Mouse (Mus musculus): ENCODE data around the gene Prpsap1. TPM values are rescaled to one million over a fixed set of nuclear protein-coding genes. Genes with fewer than 3 reads are reported as not detected.
A peak's percentile ranks its signal among the peaks of the same experiment; 100 is the strongest.

Gene Prpsap1
- polyA plus RNA-seq, 1 experiment from 2014 or later, result 179 TPM

GRCm38 (mm10) chr11:116435992-116436724 is 57.8 kb downstream of the Prpsap1 start:
- peak overlapping the region; percentile 59 for H3K9ac ChIP-seq
- peak overlapping the region; percentile 91 for H3K4me3 ChIP-seq
- H3K27me3 ChIP-seq, result no peaks in the 10 kb centered on the region
- peaks cover 32% of the 10 kb centered on the region for H3K36me3 ChIP-seq
- peak overlapping the region; percentile 84 for H3K4me2 ChIP-seq (replicated peaks)
- ATAC-seq (ENCODE audit: low FRiP score), result no peak
- H3K27ac ChIP-seq, result peak overlapping the region; percentile 48
- no peaks in the 10 kb centered on the region for H3K9me3 ChIP-seq (replicated peaks)
- WGBS, result 76% methylated on average over 5 of the region's 5 CpGs
- H3K4me1 ChIP-seq, result peaks cover 32% of the 10 kb centered on the region

- H3K27ac ChIP-seq, result peak overlapping the region; percentile 97
- no peak for ATAC-seq (ENCODE audit: low FRiP score)
- 52% methylated on average over 12 of the region's 12 CpGs for WGBS
- H3K4me3 ChIP-seq, result peak overlapping the region; percentile 91
- no peaks in the 10 kb centered on the region for H3K9me3 ChIP-seq (replicated peaks)
- H3K4me1 ChIP-seq, result peaks cover 32% of the 10 kb centered on the region
- H3K27me3 ChIP-seq, result no peaks in the 10 kb centered on the region
- H3K9ac ChIP-seq, result peak overlapping the region; percentile 96
- peak overlapping the region; percentile 84 for H3K4me2 ChIP-seq (replicated peaks)
- peaks cover 32% of the 10 kb centered on the region for H3K36me3 ChIP-seq
Measured at GRCm38 (mm10) chr11:116434967-116435752, 58.8 kb downstream of the Prpsap1 start.

- Histone ChIP-seq H3K36me3 (peaks cover 28% of the 10 kb centered on the region), H3K27ac (peak overlapping the region; percentile 97), H3K4me1 (peaks cover 30% of the 10 kb centered on the region), H3K27me3 (no peaks in the 10 kb centered on the region), H3K9ac (peak overlapping the region; percentile 96), H3K4me3 (peak overlapping the region; percentile 91), H3K4me2 (replicated peaks) (peak overlapping the region; percentile 84), H3K9me3 (replicated peaks) (no peaks in the 10 kb centered on the region)
- peak; percentile 12 for ATAC-seq (ENCODE audit: low FRiP score)
- WGBS, result under 1% methylated on average over 61 of the region's 67 CpGs
Measured at GRCm38 (mm10) chr11:116434287-116434966, 59.6 kb downstream of the Prpsap1 start.

- Histone ChIP-seq H3K9ac (peak within 1 kb of the TSS; percentile 96), H3K4me2 (replicated peaks) (peak within 1 kb of the TSS; percentile 84), H3K4me1 (peaks cover 29% of the 10 kb centered on the region), H3K36me3 (peaks cover 21% of the 10 kb centered on the region), H3K27me3 (no peaks in the 10 kb centered on the region), H3K27ac (peak within 1 kb of the TSS; percentile 97), H3K4me3 (peak within 1 kb of the TSS; percentile 91), H3K9me3 (replicated peaks) (no peaks in the 10 kb centered on the region)
- ATAC-seq (ENCODE audit: low FRiP score), result peak; percentile 98
- WGBS, result 2% methylated on average over 66 of the region's 66 CpGs
Measured at GRCm38 (mm10) chr11:116433356-116434286, 60.4 kb downstream of the Prpsap1 start, which contains the start of gene Ubald2. Gene Ubald2 (plus strand): TSS chr11:116434094.

DNA sequence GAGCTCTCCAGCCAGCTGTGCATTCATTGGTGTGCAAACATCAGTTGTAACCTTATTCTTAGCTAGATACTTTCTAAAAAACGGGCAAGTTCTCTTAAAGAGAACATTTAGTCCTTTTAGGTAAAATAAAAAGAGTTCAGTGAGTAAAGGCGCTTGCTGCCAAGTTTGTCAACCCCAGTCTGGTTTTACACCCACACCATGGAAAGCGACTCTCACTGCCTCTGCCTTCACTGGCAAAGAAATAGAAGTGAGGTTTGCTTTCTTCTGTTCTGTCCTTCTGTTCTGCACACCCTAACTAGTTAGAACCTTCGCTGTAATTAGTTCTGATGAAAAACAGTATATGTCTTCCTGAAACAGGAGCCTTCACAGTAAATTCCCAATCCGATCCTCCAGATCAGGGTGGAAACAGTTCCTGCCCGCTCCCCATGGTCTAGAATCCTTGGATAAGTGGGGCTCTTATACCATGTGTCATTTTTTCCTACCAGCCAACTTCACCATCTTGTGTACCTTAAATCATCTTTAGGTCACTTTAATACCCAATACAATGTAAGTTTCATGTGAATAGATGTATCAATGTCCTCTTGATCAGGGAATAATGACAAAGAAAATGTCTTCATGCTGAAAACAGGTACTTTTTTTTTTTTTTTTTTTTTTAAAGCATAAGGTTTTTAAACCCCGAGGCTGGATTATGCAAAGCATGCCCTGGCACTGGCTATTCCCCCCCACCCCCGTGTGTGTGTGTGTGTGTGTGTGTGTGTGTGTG is 61.2 kb downstream of the Prpsap1 start:
- ATAC-seq (ENCODE audit: low FRiP score), result no peak
- WGBS, result 65% methylated on average over 8 of the region's 8 CpGs
- Histone ChIP-seq H3K27ac (no peak overlapping the region), H3K4me3 (no peak overlapping the region), H3K4me1 (peaks cover 29% of the 10 kb centered on the region), H3K36me3 (peaks cover 21% of the 10 kb centered on the region), H3K9me3 (replicated peaks) (no peaks in the 10 kb centered on the region), H3K9ac (no peak overlapping the region), H3K4me2 (replicated peaks) (0 out of 2 replicates have a peak overlapping the region, but pooled peaks have one; percentile 5), H3K27me3 (no peaks in the 10 kb centered on the region)

DNA sequence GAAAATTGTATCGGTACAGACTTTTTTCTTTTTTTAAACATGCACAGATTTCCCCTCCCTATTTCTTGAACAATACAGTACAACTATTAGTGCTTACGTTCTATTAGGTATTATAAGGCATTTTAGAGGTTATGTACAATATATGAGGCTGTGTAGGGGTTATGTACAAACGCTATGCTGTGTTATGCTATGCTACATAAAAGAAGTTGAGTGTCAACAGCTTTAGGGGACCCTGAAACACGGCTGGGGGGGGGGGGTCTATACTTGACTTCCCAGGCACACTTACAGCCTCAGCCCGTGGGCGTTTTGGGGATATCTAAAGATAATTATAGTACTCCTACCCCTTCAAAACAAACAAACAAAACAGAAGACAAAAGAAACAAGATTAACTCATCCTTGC is 61.9 kb downstream of the Prpsap1 start:
- H3K27ac ChIP-seq, result no peak overlapping the region
- no peaks in the 10 kb centered on the region for H3K27me3 ChIP-seq
- no peak overlapping the region for H3K4me2 ChIP-seq (replicated peaks)
- no peak for ATAC-seq (ENCODE audit: low FRiP score)
- H3K4me3 ChIP-seq, result no peak overlapping the region
- H3K9ac ChIP-seq, result no peak overlapping the region
- 52% methylated on average over 6 of the region's 6 CpGs for WGBS
- H3K36me3 ChIP-seq, result peaks cover 14% of the 10 kb centered on the region
- no peaks in the 10 kb centered on the region for H3K9me3 ChIP-seq (replicated peaks)
- H3K4me1 ChIP-seq, result peaks cover 23% of the 10 kb centered on the region

- peaks cover 17% of the 10 kb centered on the region for H3K4me1 ChIP-seq
- no peak overlapping the region for H3K4me2 ChIP-seq (replicated peaks)
- no peak overlapping the region for H3K9ac ChIP-seq
- no peak overlapping the region for H3K4me3 ChIP-seq
- H3K27me3 ChIP-seq, result no peaks in the 10 kb centered on the region
- H3K36me3 ChIP-seq, result peaks cover 9% of the 10 kb centered on the region
- no peak for ATAC-seq (ENCODE audit: low FRiP score)
- no peak overlapping the region for H3K27ac ChIP-seq
- no peaks in the 10 kb centered on the region for H3K9me3 ChIP-seq (replicated peaks)
- 51% methylated on average over 11 of the region's 11 CpGs for WGBS
Measured at GRCm38 (mm10) chr11:116431428-116432077, 62.4 kb downstream of the Prpsap1 start.

GRCm38 (mm10) chr11:116430723-116431427 is 63.1 kb downstream of the Prpsap1 start:
- Histone ChIP-seq H3K27ac (no peak overlapping the region), H3K27me3 (no peaks in the 10 kb centered on the region), H3K4me3 (no peak overlapping the region), H3K9me3 (replicated peaks) (no peaks in the 10 kb centered on the region), H3K4me1 (peaks cover 10% of the 10 kb centered on the region), H3K36me3 (peaks cover 2% of the 10 kb centered on the region), H3K9ac (no peak overlapping the region), H3K4me2 (replicated peaks) (no peak overlapping the region)
- WGBS, result 43% methylated on average over 22 of the region's 22 CpGs
- no peak for ATAC-seq (ENCODE audit: low FRiP score)

DNA sequence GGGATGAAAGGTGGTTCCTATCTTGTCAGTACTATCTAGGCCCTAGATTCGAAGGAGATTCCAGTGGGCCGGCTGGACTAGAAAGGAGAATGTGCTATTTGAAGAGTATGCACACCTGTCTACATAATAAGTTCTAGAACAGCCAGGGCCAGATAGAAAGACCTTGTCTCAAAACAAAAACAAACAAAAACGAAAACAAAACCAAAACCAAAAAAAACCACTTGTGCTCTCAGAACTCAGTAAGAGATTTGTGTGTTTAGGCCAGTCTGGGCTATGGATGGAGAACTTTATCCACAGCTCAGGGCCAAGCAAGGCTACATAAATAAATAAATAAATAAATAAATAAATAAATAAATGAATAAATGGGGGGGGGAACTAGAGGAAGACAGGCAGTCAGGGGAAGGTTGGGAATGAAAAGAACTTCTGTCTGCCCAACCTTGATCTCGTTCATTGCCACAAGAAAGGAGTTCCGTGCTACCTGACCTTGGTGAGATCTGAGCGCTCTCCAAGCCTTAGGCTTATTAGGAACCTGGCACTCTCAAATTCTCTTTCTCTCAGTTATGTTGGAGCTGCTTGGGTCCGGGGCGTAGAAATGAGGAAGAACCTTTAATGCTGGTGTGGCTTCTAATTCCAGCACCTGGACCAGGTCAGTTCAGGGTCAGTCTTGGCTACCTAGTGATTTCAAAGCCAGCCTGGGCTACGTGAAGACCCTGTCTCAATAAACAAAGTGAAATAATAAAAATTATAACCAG is 64.0 kb downstream of the Prpsap1 start:
- no peak for ATAC-seq (ENCODE audit: low FRiP score)
- Histone ChIP-seq H3K27me3 (no peaks in the 10 kb centered on the region), H3K9me3 (replicated peaks) (no peaks in the 10 kb centered on the region), H3K36me3 (no peaks in the 10 kb centered on the region), H3K4me2 (replicated peaks) (no peak overlapping the region), H3K4me1 (0 out of 2 replicates have a peak, but pooled peaks cover 2% of the 10 kb centered on the region), H3K4me3 (no peak overlapping the region), H3K9ac (no peak overlapping the region), H3K27ac (no peak overlapping the region)
- 83% methylated on average over 9 of the region's 9 CpGs for WGBS

All from hindbrain, embryonic 12.5 days (tissue).